Mouse (Mus musculus): ENCODE results near the gene Slc10a7. TPM values are rescaled to one million over a fixed set of nuclear protein-coding genes. Genes with fewer than 3 reads are reported as not detected.

Slc10a7 gene
- polyA plus RNA-seq, 1 experiment from 2014 or later, result 9.0 TPM

- ATAC-seq (ENCODE audit: insufficient number of reproducible peaks, insufficient read depth, low FRiP score, low read depth), result no peak
- Histone ChIP-seq H3K27ac (replicated peaks in 1 of 2; ENCODE audit: control insufficient read depth in 1 of 2, insufficient read depth in 1 of 2, low read depth in 2 of 2, low read length in 2 of 2) (no peak overlapping the region), H3K4me3 (ENCODE audit: control insufficient read depth in 1 of 2, insufficient read depth in 1 of 2, low read depth in 1 of 2, low read length in 2 of 2) (no peak overlapping the region), H3K4me2 (ENCODE audit: low read length) (no peak overlapping the region), H3K9me3 (ENCODE audit: control insufficient read depth, low read length) (no peaks in the 10 kb centered on the region), H3K36me3 (ENCODE audit: control insufficient read depth, insufficient read depth, low read length) (no peaks in the 10 kb centered on the region), H3K9ac (ENCODE audit: low read length) (no peak overlapping the region), H3K4me1 (ENCODE audit: control insufficient read depth in 2 of 2, insufficient read depth in 2 of 2, low read length in 2 of 2) (peaks cover 11 to 25% of the 10 kb centered on the region in 2 experiments; a peak in 3 of 4 replicates), H3K27me3 (ENCODE audit: control insufficient read depth, insufficient read depth, low read length) (no peaks in the 10 kb centered on the region)
- 57% methylated on average over 5 of the region's 5 CpGs for WGBS
These were observed 117.5 kb downstream of the Slc10a7 start for GRCm38 (mm10) chr8:78626632-78627031.

GRCm38 (mm10) chr8:78627793-78628192 lies 118.6 kb downstream of the Slc10a7 start:
- Histone ChIP-seq H3K9me3 (ENCODE audit: control insufficient read depth, low read length) (no peaks in the 10 kb centered on the region), H3K36me3 (ENCODE audit: control insufficient read depth, insufficient read depth, low read length) (no peaks in the 10 kb centered on the region), H3K9ac (ENCODE audit: low read length) (no peak overlapping the region), H3K4me1 (ENCODE audit: control insufficient read depth in 2 of 2, insufficient read depth in 2 of 2, low read length in 2 of 2) (peaks cover 11 to 29% of the 10 kb centered on the region in 2 experiments; a peak in 3 of 4 replicates), H3K27ac (replicated peaks in 1 of 2; ENCODE audit: control insufficient read depth in 1 of 2, insufficient read depth in 1 of 2, low read depth in 2 of 2, low read length in 2 of 2) (no peak overlapping the region), H3K4me2 (ENCODE audit: low read length) (no peak overlapping the region), H3K4me3 (ENCODE audit: control insufficient read depth in 1 of 2, insufficient read depth in 1 of 2, low read depth in 1 of 2, low read length in 2 of 2) (no peak overlapping the region), H3K27me3 (ENCODE audit: control insufficient read depth, insufficient read depth, low read length) (no peaks in the 10 kb centered on the region)
- no peak for ATAC-seq (ENCODE audit: insufficient number of reproducible peaks, insufficient read depth, low FRiP score, low read depth)
- WGBS, result 86% methylated on average over 9 of the region's 9 CpGs

- no peak overlapping the region for H3K4me3 ChIP-seq (ENCODE audit: control insufficient read depth in 1 of 2, insufficient read depth in 1 of 2, low read depth in 1 of 2, low read length in 2 of 2)
- H3K4me1 ChIP-seq (ENCODE audit: control insufficient read depth in 2 of 2, insufficient read depth in 2 of 2, low read length in 2 of 2), result peaks cover 8 to 34% of the 10 kb centered on the region in 2 experiments; a peak in 3 of 4 replicates
- H3K36me3 ChIP-seq (ENCODE audit: control insufficient read depth, insufficient read depth, low read length), result no peaks in the 10 kb centered on the region
- no peaks in the 10 kb centered on the region for H3K27me3 ChIP-seq (ENCODE audit: control insufficient read depth, insufficient read depth, low read length)
- ATAC-seq (ENCODE audit: insufficient number of reproducible peaks, insufficient read depth, low FRiP score, low read depth), result no peak
- 60% methylated on average over 19 of the region's 19 CpGs for WGBS
- peak overlapping the region; percentile 14 to 20; a peak in 2 of 4 replicates for H3K27ac ChIP-seq (replicated peaks in 1 of 2; ENCODE audit: control insufficient read depth in 1 of 2, insufficient read depth in 1 of 2, low read depth in 2 of 2, low read length in 2 of 2)
- no peaks in the 10 kb centered on the region for H3K9me3 ChIP-seq (ENCODE audit: control insufficient read depth, low read length)
- no peak overlapping the region for H3K4me2 ChIP-seq (ENCODE audit: low read length)
- H3K9ac ChIP-seq (ENCODE audit: low read length), result no peak overlapping the region
These were observed 121.4 kb downstream of the Slc10a7 start for GRCm38 (mm10) chr8:78630414-78631164.

- Histone ChIP-seq H3K36me3 (ENCODE audit: control insufficient read depth, insufficient read depth, low read length) (no peaks in the 10 kb centered on the region; the same call in 1 of the 2 replicates), H3K27me3 (ENCODE audit: control insufficient read depth, insufficient read depth, low read length) (no peaks in the 10 kb centered on the region), H3K9me3 (ENCODE audit: control insufficient read depth, low read length) (no peaks in the 10 kb centered on the region), H3K4me2 (ENCODE audit: low read length) (peak overlapping the region; percentile 41), H3K27ac (replicated peaks in 1 of 2; ENCODE audit: control insufficient read depth in 1 of 2, insufficient read depth in 1 of 2, low read depth in 2 of 2, low read length in 2 of 2) (no peak overlapping the region), H3K4me3 (ENCODE audit: control insufficient read depth in 1 of 2, insufficient read depth in 1 of 2, low read depth in 1 of 2, low read length in 2 of 2) (peak overlapping the region in 1 of 2 experiments; percentile 11; a peak in 1 of 4 replicates), H3K9ac (ENCODE audit: low read length) (no peak overlapping the region), H3K4me1 (ENCODE audit: control insufficient read depth in 2 of 2, insufficient read depth in 2 of 2, low read length in 2 of 2) (peaks cover 8 to 27% of the 10 kb centered on the region in 2 experiments; a peak in 3 of 4 replicates)
- no peak for ATAC-seq (ENCODE audit: insufficient number of reproducible peaks, insufficient read depth, low FRiP score, low read depth)
- 20% methylated on average over 12 of the region's 12 CpGs for WGBS
These were observed 123.9 kb downstream of the Slc10a7 start for GRCm38 (mm10) chr8:78633012-78633411.

- Histone ChIP-seq H3K4me1 (ENCODE audit: control insufficient read depth in 2 of 2, insufficient read depth in 2 of 2, low read length in 2 of 2) (peaks cover 8 to 27% of the 10 kb centered on the region in 2 experiments; a peak in 3 of 4 replicates), H3K36me3 (ENCODE audit: control insufficient read depth, insufficient read depth, low read length) (no peaks in the 10 kb centered on the region; the same call in 1 of the 2 replicates), H3K9ac (ENCODE audit: low read length) (no peak overlapping the region), H3K27me3 (ENCODE audit: control insufficient read depth, insufficient read depth, low read length) (no peaks in the 10 kb centered on the region), H3K4me3 (ENCODE audit: control insufficient read depth in 1 of 2, insufficient read depth in 1 of 2, low read depth in 1 of 2, low read length in 2 of 2) (no peak overlapping the region), H3K27ac (replicated peaks in 1 of 2; ENCODE audit: control insufficient read depth in 1 of 2, insufficient read depth in 1 of 2, low read depth in 2 of 2, low read length in 2 of 2) (no peak overlapping the region), H3K4me2 (ENCODE audit: low read length) (no peak overlapping the region), H3K9me3 (ENCODE audit: control insufficient read depth, low read length) (no peaks in the 10 kb centered on the region)
- 83% methylated on average over 3 of the region's 3 CpGs for WGBS
- no peak for ATAC-seq (ENCODE audit: insufficient number of reproducible peaks, insufficient read depth, low FRiP score, low read depth)
These were observed 124.9 kb downstream of the Slc10a7 start for GRCm38 (mm10) chr8:78634018-78634417.

- no peak overlapping the region for H3K4me3 ChIP-seq (ENCODE audit: control insufficient read depth in 1 of 2, insufficient read depth in 1 of 2, low read depth in 1 of 2, low read length in 2 of 2)
- no peak for ATAC-seq (ENCODE audit: insufficient number of reproducible peaks, insufficient read depth, low FRiP score, low read depth)
- H3K4me2 ChIP-seq (ENCODE audit: low read length), result no peak overlapping the region
- no peak overlapping the region for H3K9ac ChIP-seq (ENCODE audit: low read length)
- H3K27me3 ChIP-seq (ENCODE audit: control insufficient read depth, insufficient read depth, low read length), result no peaks in the 10 kb centered on the region
- WGBS, result 73% methylated on average over 17 of the region's 17 CpGs
- H3K36me3 ChIP-seq (ENCODE audit: control insufficient read depth, insufficient read depth, low read length), result no peaks in the 10 kb centered on the region; the same call in 1 of the 2 replicates
- peaks cover 8 to 24% of the 10 kb centered on the region in 2 experiments; a peak in 3 of 4 replicates for H3K4me1 ChIP-seq (ENCODE audit: control insufficient read depth in 2 of 2, insufficient read depth in 2 of 2, low read length in 2 of 2)
- no peak overlapping the region for H3K27ac ChIP-seq (replicated peaks in 1 of 2; ENCODE audit: control insufficient read depth in 1 of 2, insufficient read depth in 1 of 2, low read depth in 2 of 2, low read length in 2 of 2)
- H3K9me3 ChIP-seq (ENCODE audit: control insufficient read depth, low read length), result no peaks in the 10 kb centered on the region
These were observed 125.5 kb downstream of the Slc10a7 start for GRCm38 (mm10) chr8:78634523-78635240.

GRCm38 (mm10) chr8:78635241-78635771 lies 126.2 kb downstream of the Slc10a7 start:
- Histone ChIP-seq H3K4me3 (ENCODE audit: control insufficient read depth in 1 of 2, insufficient read depth in 1 of 2, low read depth in 1 of 2, low read length in 2 of 2) (no peak overlapping the region), H3K27ac (replicated peaks in 1 of 2; ENCODE audit: control insufficient read depth in 1 of 2, insufficient read depth in 1 of 2, low read depth in 2 of 2, low read length in 2 of 2) (peak overlapping the region in 1 of 2 experiments; percentile 30; a peak in 1 of 4 replicates), H3K4me1 (ENCODE audit: control insufficient read depth in 2 of 2, insufficient read depth in 2 of 2, low read length in 2 of 2) (peaks cover 4 to 19% of the 10 kb centered on the region in 2 experiments; a peak in 3 of 4 replicates), H3K4me2 (ENCODE audit: low read length) (no peak overlapping the region), H3K9ac (ENCODE audit: low read length) (no peak overlapping the region), H3K27me3 (ENCODE audit: control insufficient read depth, insufficient read depth, low read length) (no peaks in the 10 kb centered on the region), H3K9me3 (ENCODE audit: control insufficient read depth, low read length) (no peaks in the 10 kb centered on the region), H3K36me3 (ENCODE audit: control insufficient read depth, insufficient read depth, low read length) (no peaks in the 10 kb centered on the region; the same call in 1 of the 2 replicates)
- 81% methylated on average over 8 of the region's 8 CpGs for WGBS
- ATAC-seq (ENCODE audit: insufficient number of reproducible peaks, insufficient read depth, low FRiP score, low read depth), result no peak
